Mouse (Mus musculus) MEL (cell line): Measurements from ENCODE around the gene Slc4a1. TPM values are rescaled to one million over a fixed set of nuclear protein-coding genes. Genes with fewer than 3 reads are reported as not detected.
"Not testable (repeated sequence)": the region's sequence is repeated elsewhere in the genome, so short reads cannot be mapped to it uniquely, and the experiment has no call there.

Experiments used
- DNase-seq: peaks from one replicate; pipeline ENCODE4 v3.0.0; 2011; ENCODE audit warnings: low read depth, low spot score
- H3K27ac ChIP-seq: 2 replicates; pipeline ENCODE4 v1.5.1; 2012; ENCODE audit warnings: low read depth, mild to moderate bottlenecking, control low read depth, low read length, moderate library complexity; ENCODE audit not compliant: control insufficient read depth
- H3K27me3 ChIP-seq, 2 experiments: fragments of 150-350 bp in 1 of 2; sonication (generic) in 1 of 2; 2 replicates each; pipeline ENCODE4 v1.6.1; 2012; ENCODE audit warnings: low read length in 2 of 2, mild to moderate bottlenecking in 2 of 2, improper control_type of control experiment in 1 of 2, moderate library complexity in 1 of 2; ENCODE audit not compliant: insufficient read depth in 2 of 2, control insufficient read depth in 1 of 2
- H3K36me3 ChIP-seq, 2 experiments: 2 replicates each; pipeline ENCODE4 v1.6.1; 2012 to 2014; ENCODE audit warnings: low read length in 2 of 2, improper control_type of control experiment in 1 of 2, inconsistent platforms in 1 of 2, mild to moderate bottlenecking in 1 of 2; ENCODE audit not compliant: insufficient read depth in 2 of 2, control insufficient read depth in 1 of 2
- H3K4me1 ChIP-seq, 2 experiments: fragments of 150-350 bp in 1 of 2; sonication (generic) in 1 of 2; 2 replicates each; pipeline ENCODE4 v1.6.1; 2012; ENCODE audit warnings: low read length in 2 of 2, improper control_type of control experiment in 1 of 2, mild to moderate bottlenecking in 1 of 2; ENCODE audit not compliant: insufficient read depth in 2 of 2, control insufficient read depth in 1 of 2
- H3K4me3 ChIP-seq, 2 experiments: fragments of 150-350 bp in 1 of 2; sonication (generic) in 1 of 2; 2 replicates each; pipeline ENCODE4 v1.5.1; 2012; ENCODE audit warnings: low read depth in 2 of 2, low read length in 2 of 2, mild to moderate bottlenecking in 2 of 2, moderate library complexity in 2 of 2, control low read depth in 1 of 2, improper control_type of control experiment in 1 of 2; ENCODE audit not compliant: control insufficient read depth in 1 of 2, insufficient read depth in 1 of 2
- H3K79me2 ChIP-seq: 2 replicates; pipeline ENCODE4 v1.6.1; 2012; ENCODE audit warnings: mild to moderate bottlenecking, low read length, moderate library complexity; ENCODE audit not compliant: control insufficient read depth, poor library complexity, insufficient read depth
- H3K9ac ChIP-seq: 2 replicates; pipeline ENCODE4 v1.6.1; 2012; ENCODE audit warnings: low read depth, mild to moderate bottlenecking, control low read depth, low read length, moderate library complexity; ENCODE audit not compliant: control insufficient read depth, poor library complexity, severe bottlenecking
- H3K9me3 ChIP-seq: fragments of 150-350 bp; sonication (generic); replicated peaks from 2 replicates; pipeline ENCODE4 v1.6.1; 2012; ENCODE audit warnings: mild to moderate bottlenecking, low read length, improper control_type of control experiment, moderate library complexity; ENCODE audit not compliant: insufficient read depth
- BHLHE40 ChIP-seq: IDR thresholded peaks from 2 replicates; pipeline ENCODE4 v1.6.1; 2012; ENCODE audit warnings: low read depth, mild to moderate bottlenecking, inconsistent platforms, low read length, improper control_type of control experiment, borderline replicate concordance
- CTCF ChIP-seq, 3 experiments: IDR thresholded peaks in 2 of 3; conservative IDR thresholded peaks in 1 of 3; 2 replicates each; pipeline ENCODE4 v1.5.1; 2011 to 2012; ENCODE audit warnings: low read length in 3 of 3, low read depth in 2 of 3, mild to moderate bottlenecking in 2 of 3, improper control_type of control experiment in 1 of 3, inconsistent platforms in 1 of 3, mixed read lengths in 1 of 3, moderate library complexity in 1 of 3; ENCODE audit not compliant: control insufficient read depth in 1 of 3, insufficient read depth in 1 of 3, poor library complexity in 1 of 3, severe bottlenecking in 1 of 3
- E2F4 ChIP-seq: IDR thresholded peaks from 2 replicates; pipeline ENCODE4 v1.6.1; 2011; ENCODE audit warnings: low read depth, low read length, improper control_type of control experiment, borderline replicate concordance
- EP300 ChIP-seq, 2 experiments: IDR thresholded peaks; 2 replicates each; pipeline ENCODE4 v1.6.1; 2011; ENCODE audit warnings: improper control_type of control experiment in 2 of 2, low read length in 2 of 2, low read depth in 1 of 2, mild to moderate bottlenecking in 1 of 2
- MAFK ChIP-seq: IDR thresholded peaks from 2 replicates; pipeline ENCODE4 v1.6.1; 2011; ENCODE audit warnings: low read depth, mild to moderate bottlenecking, low read length, improper control_type of control experiment, borderline replicate concordance
- MAX ChIP-seq: IDR thresholded peaks from 2 replicates; pipeline ENCODE4 v1.6.1; 2011; ENCODE audit warnings: low read length, improper control_type of control experiment
- MYB ChIP-seq: IDR thresholded peaks from 2 replicates; pipeline ENCODE4 v1.6.1; 2011; ENCODE audit warnings: mild to moderate bottlenecking, low read depth, low read length, improper control_type of control experiment
- NRF1 ChIP-seq: IDR thresholded peaks from 2 replicates; pipeline ENCODE4 v1.6.1; 2014; ENCODE audit warnings: low read depth, mild to moderate bottlenecking, inconsistent platforms, low read length, improper control_type of control experiment, moderate library complexity; ENCODE audit not compliant: poor library complexity, insufficient read depth, severe bottlenecking
- POLR2AphosphoS2 ChIP-seq: IDR thresholded peaks from 2 replicates; pipeline ENCODE4 v1.6.1; 2011; ENCODE audit warnings: low read length, improper control_type of control experiment
- SIN3A ChIP-seq: IDR thresholded peaks from 2 replicates; pipeline ENCODE4 v1.6.1; 2012; ENCODE audit warnings: low read length, improper control_type of control experiment, inconsistent platforms
- TBP ChIP-seq: IDR thresholded peaks from 2 replicates; pipeline ENCODE4 v1.8.0; 2011; ENCODE audit warnings: low read depth, low read length, improper control_type of control experiment
- TCF12 ChIP-seq: IDR thresholded peaks from 2 replicates; pipeline ENCODE4 v1.6.1; 2014; ENCODE audit warnings: low read depth, mild to moderate bottlenecking, inconsistent platforms, low read length, improper control_type of control experiment, moderate library complexity
- USF1 ChIP-seq: IDR thresholded peaks from 2 replicates; pipeline ENCODE4 v1.6.1; 2014; ENCODE audit warnings: low read depth, mild to moderate bottlenecking, inconsistent platforms, low read length, improper control_type of control experiment, moderate library complexity
- ZMIZ1 ChIP-seq: IDR thresholded peaks from 2 replicates; pipeline ENCODE4 v1.6.1; 2012; ENCODE audit warnings: low read depth, mild to moderate bottlenecking, inconsistent platforms, low read length, improper control_type of control experiment, moderate library complexity
- ZNF384 ChIP-seq: IDR thresholded peaks from 2 replicates; pipeline ENCODE4 v1.6.1; 2012; ENCODE audit warnings: low read depth, mild to moderate bottlenecking, inconsistent platforms, low read length, improper control_type of control experiment
- polyA plus RNA-seq, 2 experiments: library from polyadenylated mRNA; stranded (reverse) in 1 of 2; unstranded in 1 of 2; fragments of >175 nt in 1 of 2; fragments of >200 nt in 1 of 2; gene quantifications; 2 replicates each; pipeline versions ENCODE4 v1.2.1 to v1.2.4; 2012; ENCODE audit warnings: low replicate concordance in 2 of 2, low read depth in 1 of 2; ENCODE audit not compliant: insufficient read length in 2 of 2, insufficient read depth in 1 of 2, missing spikeins in 1 of 2
- total RNA-seq: library from RNA; depleted of rRNA; stranded (reverse); fragments of 300-350 nt; gene quantifications from 2 replicates; pipeline ENCODE4 v1.2.3, GENCODE M21; 2012

The Slc4a1 gene
- total and polyA plus RNA-seq, 3 experiments = 0.23 to 0.35 TPM; not detected in 1

DNA sequence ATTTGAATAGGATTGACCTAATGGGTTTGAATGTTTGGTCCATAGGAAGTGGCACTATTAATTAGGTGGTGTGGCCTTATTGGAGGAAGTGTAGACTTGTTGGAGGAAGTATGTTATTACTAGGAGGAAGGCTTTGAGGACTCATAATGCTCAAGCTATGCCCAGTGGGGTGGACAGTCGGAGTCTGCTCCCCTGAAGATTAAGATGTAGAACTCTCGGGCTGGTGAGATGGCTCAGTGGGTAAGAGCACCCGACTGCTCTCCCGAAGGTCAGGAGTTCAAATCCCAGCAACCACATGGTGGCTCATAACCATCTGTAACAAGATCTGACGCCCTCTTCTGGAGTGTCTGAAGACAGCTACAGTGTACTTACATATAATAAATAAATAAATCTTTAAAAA lies 23.4 kb upstream of the Slc4a1 start:
- not testable (repeated sequence) for H3K36me3 ChIP-seq, H3K4me3 ChIP-seq, H3K4me1 ChIP-seq, H3K9me3 ChIP-seq, DNase-seq, H3K79me2 ChIP-seq, H3K27ac ChIP-seq, H3K9ac ChIP-seq
- TF ChIP-seq TBP = 0 out of 2 replicates have a peak, but pooled peaks have one; percentile 52
- 0 out of 2 replicates have a peak, but pooled peaks have one; percentile 7 for TF ChIP-seq ZNF384
- H3K27me3 ChIP-seq = peaks cover 16 to 37% of the 10 kb centered on the region in 2 experiments

- Histone ChIP-seq H3K36me3 (no peaks in the 10 kb centered on the region), H3K27me3 (peaks cover 14 to 32% of the 10 kb centered on the region in 2 experiments), H3K79me2 (no peaks in the 10 kb centered on the region), H3K4me3 (no peak overlapping the region), H3K9ac (no peak overlapping the region), H3K27ac (no peak overlapping the region), H3K9me3 (no peaks in the 10 kb centered on the region), H3K4me1 (no peaks in the 10 kb centered on the region)
- no peak for DNase-seq
- TF ChIP-seq TCF12 (no peak), E2F4 (no peak), USF1 (no peak), BHLHE40 (no peak), ZMIZ1 (no peak), NRF1 (no peak), CTCF (IDR thresholded peaks at IDR 0.05 in 2 of 3, conservative IDR thresholded peaks at IDR 0.05 in 1 of 3; ENCODE audit: control insufficient read depth in 1 of 3, insufficient read depth in 1 of 3, low read depth in 2 of 3, low read length in 3 of 3, poor library complexity in 1 of 3, severe bottlenecking in 1 of 3) (no peak), MAX (no peak), EP300 (IDR thresholded peaks at IDR 0.05; ENCODE audit: low read depth in 1 of 2, low read length in 2 of 2) (no peak), POLR2AphosphoS2 (no peak), SIN3A (no peak), MAFK (no peak)
Observed at GRCm38 (mm10) chr11:102386121-102386520, 20.1 kb upstream of the Slc4a1 start.

DNA sequence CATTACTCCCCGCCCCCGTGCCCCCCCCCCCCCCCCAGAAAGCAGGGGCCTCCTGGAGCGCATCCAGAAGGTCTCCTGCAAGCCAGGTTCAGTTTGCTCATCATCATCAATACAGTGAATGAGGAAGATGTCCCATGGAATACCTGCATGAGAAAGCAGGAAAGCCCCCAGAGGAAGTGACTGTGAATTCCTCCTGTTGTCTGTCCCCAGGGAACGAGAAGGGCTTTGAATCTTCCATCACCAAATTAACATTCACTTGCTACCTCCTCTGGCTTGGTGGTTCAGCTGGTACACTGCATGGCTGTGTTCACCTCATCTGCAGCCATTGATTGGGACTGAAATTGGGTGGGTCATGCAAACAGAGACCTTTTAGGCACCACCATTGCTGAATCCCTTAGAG lies 19.1 kb upstream of the Slc4a1 start:
- peaks cover 11 to 24% of the 10 kb centered on the region in 2 experiments for H3K27me3 ChIP-seq
- H3K9me3 ChIP-seq = no peaks in the 10 kb centered on the region
- H3K4me3 ChIP-seq = no peak overlapping the region
- H3K79me2 ChIP-seq = no peaks in the 10 kb centered on the region
- H3K36me3 ChIP-seq = no peaks in the 10 kb centered on the region
- no peak overlapping the region for H3K9ac ChIP-seq
- H3K27ac ChIP-seq = no peak overlapping the region
- no peak for TF ChIP-seq MYB
- no peaks in the 10 kb centered on the region for H3K4me1 ChIP-seq
- no peak for DNase-seq
